Mouse (Mus musculus): ENCODE results near the gene Emc3.

DNA sequence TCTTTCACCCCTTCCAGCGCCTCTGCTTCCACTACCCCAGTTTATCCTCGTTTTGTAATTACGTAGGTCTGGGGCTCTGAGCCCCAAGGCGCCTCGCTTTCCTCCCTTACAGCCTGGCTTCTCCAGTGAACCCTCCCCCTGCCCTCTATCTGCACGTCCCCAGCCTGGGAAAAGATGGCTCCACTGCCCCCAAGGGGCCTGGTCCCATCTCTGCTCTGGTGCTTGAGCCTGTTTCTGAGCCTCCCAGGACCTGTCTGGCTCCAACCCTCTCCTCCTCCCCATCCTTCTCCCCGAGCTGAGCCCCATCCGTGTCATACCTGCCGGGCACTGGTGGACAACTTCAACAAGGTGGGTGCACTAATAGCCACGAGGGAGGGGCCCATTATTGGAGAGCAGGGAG is 47.7 kb downstream of the Emc3 start:
- TF ChIP-seq CTCF (IDR thresholded peaks at IDR 0.05; ENCODE audit: low read depth, low read length) (no peak), TAL1 (conservative IDR thresholded peaks at IDR 0.05; ENCODE audit: low read depth, low read length) (no peak)
